Mouse (Mus musculus): ENCODE results near the gene Cacnb3. TPM values are rescaled to one million over a fixed set of nuclear protein-coding genes. Genes with fewer than 3 reads are reported as not detected.

Gene Cacnb3
- 0.71 TPM for polyA plus RNA-seq (2017; shearing (Covaris generic))

GRCm38 (mm10) chr15:98630540-98630939 lies at the start of gene Cacnb3:
Cacnb3 (plus strand) TSS chr15:98630840.

GRCm38 (mm10) chr15:98609331-98610130 lies 21.1 kb upstream of the Cacnb3 start, which contains the start of gene Adcy6:
Adcy6 (minus strand) TSS chr15:98610076.

GRCm38 (mm10) chr15:98662567-98663545 lies 32.2 kb downstream of the Cacnb3 start, which contains the start of gene Ddx23:
Ddx23 (minus strand) TSS chr15:98662894.

GRCm38 (mm10) chr15:98676940-98677728 lies 46.5 kb downstream of the Cacnb3 start, which contains the start of gene Rnd1:
Rnd1 (minus strand) TSS chr15:98677461.

Other genes starting within 250 kb of the Cacnb3 start
- gene Olfr283, start 249.9 kb upstream of the Cacnb3 start, polyA plus RNA-seq (2017; shearing (Covaris generic)), result not detected
- gene Olfr282, start 199.6 kb upstream of the Cacnb3 start, polyA plus RNA-seq (2017; shearing (Covaris generic)), result not detected
- 0.05 TPM for gene Olfr281, start 178.3 kb upstream of the Cacnb3 start, polyA plus RNA-seq (2017; shearing (Covaris generic))
- not detected for gene OR5BS1P, start 160.9 kb upstream of the Cacnb3 start, polyA plus RNA-seq (2017; shearing (Covaris generic))
- gene Lalba, start 148.1 kb upstream of the Cacnb3 start, polyA plus RNA-seq (2017; shearing (Covaris generic)), result 0.24 TPM
- gene Olfr279, start 138.4 kb upstream of the Cacnb3 start, polyA plus RNA-seq (2017; shearing (Covaris generic)), result 0.11 TPM
- 113 TPM for gene Kansl2, start 96.6 kb upstream of the Cacnb3 start, polyA plus RNA-seq (2017; shearing (Covaris generic))
- 64.4 TPM for gene Ccnt1, start 59.9 kb upstream of the Cacnb3 start, polyA plus RNA-seq (2017; shearing (Covaris generic))
- not detected for gene 4930415O20Rik, start 59.8 kb upstream of the Cacnb3 start, polyA plus RNA-seq (2017; shearing (Covaris generic))
- 5.2 TPM for gene Adcy6, start 20.8 kb upstream of the Cacnb3 start, polyA plus RNA-seq (2017; shearing (Covaris generic))
- 21.9 TPM for gene Ddx23, start 32.1 kb downstream of the Cacnb3 start, polyA plus RNA-seq (2017; shearing (Covaris generic))
- gene Rnd1, start 46.6 kb downstream of the Cacnb3 start, polyA plus RNA-seq (2017; shearing (Covaris generic)), result 0.87 TPM
- not detected for gene Ccdc65, start 77.4 kb downstream of the Cacnb3 start, polyA plus RNA-seq (2017; shearing (Covaris generic))
- gene Fkbp11, start 97.4 kb downstream of the Cacnb3 start, polyA plus RNA-seq (2017; shearing (Covaris generic)), result 0.74 TPM
- 148 TPM for gene Arf3, start 132.4 kb downstream of the Cacnb3 start, polyA plus RNA-seq (2017; shearing (Covaris generic))
- 0.20 TPM for gene Wnt10b, start 147.3 kb downstream of the Cacnb3 start, polyA plus RNA-seq (2017; shearing (Covaris generic))
- gene Wnt1, start 159.0 kb downstream of the Cacnb3 start, polyA plus RNA-seq (2017; shearing (Covaris generic)), result not detected
- not detected for gene Ddn, start 178.7 kb downstream of the Cacnb3 start, polyA plus RNA-seq (2017; shearing (Covaris generic))
- 129 TPM for gene Prkag1, start 200.7 kb downstream of the Cacnb3 start, polyA plus RNA-seq (2017; shearing (Covaris generic))
- gene Kmt2d, start 240.4 kb downstream of the Cacnb3 start, polyA plus RNA-seq (2017; shearing (Covaris generic)), result 31.2 TPM

Data from CD4-positive, CD25-positive, alpha-beta regulatory T cell (primary cell).